Mouse (Mus musculus) forebrain, embryonic 11.5 days (tissue): Measurements from ENCODE around the gene Prkce. TPM values are rescaled to one million over a fixed set of nuclear protein-coding genes. Genes with fewer than 3 reads are reported as not detected.

Source experiments
- ATAC-seq: fragments of 200-750 bp; cut with Nextera tagmentation; replicated peaks from 2 replicates; pipeline ENCODE4 v1.8.0; 2017; ENCODE audit warnings: moderate TSS enrichment; ENCODE audit not compliant: low FRiP score
- DNase-seq: peaks from one replicate; pipeline ENCODE4 v3.0.0-alpha.2; 2017; ENCODE audit warnings: low spot score
- H3K27ac ChIP-seq: fragments of 300-500 bp; sonication (generic); 2 replicates; pipeline ENCODE4 v1.5.1; 2014; ENCODE audit warnings: low read depth, low read length
- H3K27me3 ChIP-seq: fragments of 300-500 bp; sonication (generic); 2 replicates; pipeline ENCODE4 v1.6.1; 2014; ENCODE audit warnings: mild to moderate bottlenecking, low read length, mixed read lengths; ENCODE audit not compliant: control insufficient read depth, insufficient read depth
- H3K36me3 ChIP-seq: fragments of 300-500 bp; sonication (generic); 2 replicates; pipeline ENCODE4 v1.6.1; 2014; ENCODE audit warnings: mild to moderate bottlenecking, low read length, moderate library complexity, mixed read lengths; ENCODE audit not compliant: control insufficient read depth, insufficient read depth
- H3K4me1 ChIP-seq: fragments of 300-500 bp; sonication (generic); replicated peaks from 2 replicates; pipeline ENCODE4 v1.6.1; 2014; ENCODE audit warnings: low read length, mixed read lengths; ENCODE audit not compliant: control insufficient read depth, insufficient read depth
- H3K4me2 ChIP-seq: fragments of 300-500 bp; sonication (generic); 2 replicates; pipeline ENCODE4 v1.6.1; 2014; ENCODE audit warnings: low read depth, mild to moderate bottlenecking, low read length, moderate library complexity, mixed read lengths; ENCODE audit not compliant: severe bottlenecking
- H3K4me3 ChIP-seq: fragments of 300-500 bp; sonication (generic); 2 replicates; pipeline ENCODE4 v1.5.1; 2014; ENCODE audit warnings: low read depth, low read length
- H3K9ac ChIP-seq: fragments of 300-500 bp; sonication (generic); 2 replicates; pipeline ENCODE4 v1.6.1; 2014; ENCODE audit warnings: low read length
- H3K9me3 ChIP-seq: fragments of 300-500 bp; sonication (generic); 2 replicates; pipeline ENCODE4 v1.6.1; 2016; ENCODE audit warnings: low read length, mixed read lengths; ENCODE audit not compliant: control insufficient read depth
- WGBS: fragments of 180-500 bp; shearing (Covaris S2); extraction: QIAGEN DNeasy Blood & Tissue Kit; methylation state at CpG from one replicate; pipeline ENCODE4 v1.1.7; 2014; 5-methylcytosine and 5-hydroxymethylcytosine counted together
- polyA plus RNA-seq: library from polyadenylated mRNA; unstranded; fragments of >200 nt; fragmentation: Nextera tagmentation; extraction: Ambion mirVana; gene quantifications from 2 replicates; pipeline ENCODE4 v1.2.1, GENCODE M21; 2014

The Prkce gene
- polyA plus RNA-seq, 1 experiment from 2014 or later = 6.0 TPM

DNA sequence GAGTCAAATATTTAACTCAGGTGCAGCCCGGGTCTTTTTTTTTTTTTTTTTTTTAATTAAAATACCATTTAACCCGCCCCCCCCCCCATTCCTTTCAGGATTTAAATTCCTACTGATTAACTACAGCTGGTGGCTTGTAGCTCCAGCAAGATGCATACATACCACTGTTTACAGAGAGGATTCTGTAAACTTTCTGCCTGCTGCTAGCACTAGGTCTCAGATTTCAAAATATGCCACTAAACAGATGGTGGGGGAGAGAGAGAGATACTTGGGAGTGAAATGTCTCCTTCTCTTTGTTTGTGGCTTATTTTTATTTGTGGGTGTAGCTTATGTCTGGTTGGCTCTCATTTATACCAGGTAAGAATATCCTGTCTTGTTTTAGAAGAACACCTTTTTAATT lies 215.3 kb downstream of the Prkce start:
- no peak for DNase-seq
- Histone ChIP-seq H3K4me1 (0 out of 2 replicates have a peak, but pooled peaks cover 2% of the 10 kb centered on the region), H3K9me3 (no peaks in the 10 kb centered on the region), H3K4me2 (no peak overlapping the region), H3K9ac (no peak overlapping the region), H3K36me3 (no peaks in the 10 kb centered on the region), H3K27me3 (no peaks in the 10 kb centered on the region), H3K27ac (no peak overlapping the region), H3K4me3 (no peak overlapping the region)
- WGBS = 36% methylated on average over 2 of the region's 2 CpGs
- ATAC-seq = no peak

DNA sequence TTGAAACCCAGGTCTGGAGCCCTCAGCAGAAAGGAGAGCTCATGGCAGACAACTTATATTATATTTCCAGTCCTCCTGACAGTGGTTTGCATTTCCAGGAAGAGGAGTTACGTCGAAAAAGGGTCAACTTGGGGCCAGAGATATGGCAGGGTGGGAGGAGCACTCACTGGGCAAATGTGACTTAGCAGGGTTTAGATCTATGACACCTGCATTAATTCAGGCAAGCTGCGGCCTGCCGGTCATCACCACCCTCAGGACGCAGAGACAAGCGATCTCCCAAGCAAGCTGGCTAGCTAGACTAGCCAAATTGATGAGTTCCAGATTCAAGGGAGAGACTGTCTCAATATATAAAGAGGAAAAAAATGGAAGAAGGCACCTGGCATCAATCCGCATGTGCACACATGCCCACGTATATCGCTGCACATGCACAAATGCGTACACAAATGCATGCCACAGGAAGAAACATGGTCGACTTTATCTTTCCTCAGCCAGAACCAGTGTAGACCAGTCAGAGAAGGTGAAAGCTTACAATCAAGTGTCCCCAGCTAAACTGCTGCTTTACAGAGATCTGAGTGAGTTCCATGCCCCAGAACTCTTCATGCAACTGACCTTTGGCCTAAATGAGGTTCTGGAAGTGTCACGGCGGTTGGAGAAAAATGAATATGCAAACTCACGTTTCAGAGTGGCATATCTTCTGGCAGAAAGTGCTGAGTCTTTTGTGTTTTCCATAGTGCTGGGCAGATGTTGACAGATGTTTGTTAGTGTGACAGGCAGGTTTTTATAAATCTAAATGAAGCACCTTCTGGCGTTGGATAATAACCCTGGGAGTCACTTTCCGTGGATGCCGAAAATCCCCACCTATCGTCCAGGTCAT lies 216.4 kb downstream of the Prkce start:
- ATAC-seq = no peak
- H3K27me3 ChIP-seq = no peaks in the 10 kb centered on the region
- no peak overlapping the region for H3K9ac ChIP-seq
- no peak for DNase-seq
- H3K4me1 ChIP-seq = 0 out of 2 replicates have a peak, but pooled peaks cover 2% of the 10 kb centered on the region
- no peaks in the 10 kb centered on the region for H3K9me3 ChIP-seq
- no peak overlapping the region for H3K27ac ChIP-seq
- H3K4me2 ChIP-seq = no peak overlapping the region
- no peaks in the 10 kb centered on the region for H3K36me3 ChIP-seq
- WGBS = 82% methylated on average over 18 of the region's 18 CpGs
- H3K4me3 ChIP-seq = no peak overlapping the region

DNA sequence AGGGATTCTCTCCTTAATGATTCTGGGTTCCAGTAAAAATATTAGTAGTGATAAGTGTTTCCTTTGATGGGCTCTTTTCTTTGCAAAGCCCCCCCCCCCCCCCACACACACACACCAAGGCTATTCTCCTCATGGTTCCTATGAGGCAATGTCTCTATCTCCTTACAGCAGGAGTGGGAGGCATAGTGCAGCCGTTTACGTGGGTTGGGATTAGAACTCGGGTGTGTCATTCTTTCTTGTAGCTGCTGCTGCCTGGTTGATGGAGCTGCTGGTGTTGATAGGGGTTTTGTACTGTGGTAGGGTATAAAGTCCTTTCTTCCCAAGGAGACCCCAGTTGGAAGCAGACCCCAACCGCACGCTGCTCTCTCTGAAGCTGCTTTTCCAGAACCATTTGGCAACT lies 224.9 kb downstream of the Prkce start:
- H3K4me3 ChIP-seq = no peak overlapping the region
- H3K27ac ChIP-seq = no peak overlapping the region
- H3K9ac ChIP-seq = no peak overlapping the region
- WGBS = 95% methylated on average over 5 of the region's 5 CpGs
- no peak for ATAC-seq
- no peaks in the 10 kb centered on the region for H3K36me3 ChIP-seq
- DNase-seq = no peak
- no peaks in the 10 kb centered on the region for H3K4me1 ChIP-seq
- no peak overlapping the region for H3K4me2 ChIP-seq
- H3K27me3 ChIP-seq = no peaks in the 10 kb centered on the region
- H3K9me3 ChIP-seq = no peaks in the 10 kb centered on the region

DNA sequence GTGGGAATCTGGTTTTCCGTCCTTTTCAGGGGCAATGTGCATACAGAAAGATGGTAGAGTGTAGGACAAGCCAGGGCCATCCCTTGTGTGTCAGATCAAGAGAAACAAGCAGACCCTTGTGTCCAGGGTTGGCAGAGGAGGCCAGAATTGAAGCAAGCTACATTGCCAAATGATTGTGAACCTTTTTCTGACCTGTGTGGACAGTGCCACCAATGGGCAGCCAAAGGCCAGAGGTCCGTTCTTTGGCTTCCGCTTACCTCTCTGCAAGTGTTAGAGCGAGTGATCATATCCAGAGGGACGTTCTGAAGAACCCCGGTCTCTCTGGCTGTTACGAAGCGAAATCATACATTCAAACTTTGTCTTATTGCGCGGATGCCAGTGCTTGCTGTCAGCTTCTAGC lies 225.6 kb downstream of the Prkce start:
- WGBS = 96% methylated on average over 10 of the region's 10 CpGs
- Histone ChIP-seq H3K4me1 (no peaks in the 10 kb centered on the region), H3K36me3 (no peaks in the 10 kb centered on the region), H3K4me2 (no peak overlapping the region), H3K9ac (no peak overlapping the region), H3K9me3 (no peaks in the 10 kb centered on the region), H3K4me3 (no peak overlapping the region), H3K27me3 (no peaks in the 10 kb centered on the region), H3K27ac (no peak overlapping the region)
- ATAC-seq (no peak), DNase-seq (no peak)

GRCm38 (mm10) chr17:86397097-86397496 lies 229.5 kb downstream of the Prkce start:
- Histone ChIP-seq H3K36me3 (no peaks in the 10 kb centered on the region), H3K9ac (no peak overlapping the region), H3K4me2 (no peak overlapping the region), H3K27me3 (no peaks in the 10 kb centered on the region), H3K4me3 (no peak overlapping the region), H3K4me1 (no peaks in the 10 kb centered on the region), H3K27ac (no peak overlapping the region), H3K9me3 (no peaks in the 10 kb centered on the region)
- ATAC-seq = no peak
- no peak for DNase-seq

GRCm38 (mm10) chr17:86397647-86398046 lies 230.1 kb downstream of the Prkce start:
- Histone ChIP-seq H3K4me2 (no peak overlapping the region), H3K9ac (no peak overlapping the region), H3K4me1 (no peaks in the 10 kb centered on the region), H3K27me3 (no peaks in the 10 kb centered on the region), H3K4me3 (no peak overlapping the region), H3K27ac (no peak overlapping the region), H3K36me3 (no peaks in the 10 kb centered on the region), H3K9me3 (no peaks in the 10 kb centered on the region)
- 95% methylated on average over 5 of the region's 5 CpGs for WGBS
- ATAC-seq (no peak), DNase-seq (no peak)

- Histone ChIP-seq H3K36me3 (no peaks in the 10 kb centered on the region), H3K4me2 (no peak overlapping the region), H3K27ac (no peak overlapping the region), H3K9ac (no peak overlapping the region), H3K9me3 (no peaks in the 10 kb centered on the region), H3K4me1 (no peaks in the 10 kb centered on the region), H3K4me3 (no peak overlapping the region), H3K27me3 (no peaks in the 10 kb centered on the region)
- DNase-seq = no peak
- no peak for ATAC-seq
- WGBS = 94% methylated on average over 1 of the region's 1 CpGs
Observed at GRCm38 (mm10) chr17:86398226-86398625, 230.6 kb downstream of the Prkce start.

GRCm38 (mm10) chr17:86400032-86400431 lies 232.4 kb downstream of the Prkce start:
- H3K4me2 ChIP-seq = no peak overlapping the region
- H3K9ac ChIP-seq = no peak overlapping the region
- no peaks in the 10 kb centered on the region for H3K9me3 ChIP-seq
- H3K27me3 ChIP-seq = no peaks in the 10 kb centered on the region
- no peak overlapping the region for H3K4me3 ChIP-seq
- H3K4me1 ChIP-seq = no peaks in the 10 kb centered on the region
- 71% methylated on average over 4 of the region's 4 CpGs for WGBS
- no peak for DNase-seq
- no peaks in the 10 kb centered on the region for H3K36me3 ChIP-seq
- no peak overlapping the region for H3K27ac ChIP-seq
- no peak for ATAC-seq
